Mouse (Mus musculus) mesoderm, embryonic 11.5 days (tissue): ENCODE results near the gene Psen2.

Experiments
- DNase-seq: peaks from one replicate; pipeline ENCODE4 v3.0.0-alpha.2; 2012; ENCODE audit warnings: low read depth, low spot score

Psen2 gene

GRCm38 (mm10) chr1:180263364-180263997 is at the start of gene Psen2:
TSS of gene Psen2 (minus strand) at chr1:180263438.
- DNase-seq: peak; percentile 35

- peak; percentile 72 for DNase-seq
Observed at GRCm38 (mm10) chr1:180312792-180313311, 49.6 kb upstream of the Psen2 start.

- no peak for DNase-seq
Observed at GRCm38 (mm10) chr1:180312286-180312685, 49.0 kb upstream of the Psen2 start.

- no peak for DNase-seq
Observed at GRCm38 (mm10) chr1:180308897-180309296, 45.7 kb upstream of the Psen2 start.

- DNase-seq: no peak
Observed at GRCm38 (mm10) chr1:180307661-180308060, 44.4 kb upstream of the Psen2 start.

- DNase-seq: no peak
Observed at GRCm38 (mm10) chr1:180306889-180307288, 43.7 kb upstream of the Psen2 start.

- no peak for DNase-seq
Observed at GRCm38 (mm10) chr1:180303600-180303999, 40.4 kb upstream of the Psen2 start.

GRCm38 (mm10) chr1:180302253-180303120 is 39.2 kb upstream of the Psen2 start:
- no peak for DNase-seq

- DNase-seq: no peak
Observed at GRCm38 (mm10) chr1:180300997-180301396, 37.8 kb upstream of the Psen2 start.

- no peak for DNase-seq
Observed at GRCm38 (mm10) chr1:180300292-180300691, 37.1 kb upstream of the Psen2 start.

- no peak for DNase-seq
Observed at GRCm38 (mm10) chr1:180299697-180300096, 36.5 kb upstream of the Psen2 start.

- DNase-seq: no peak
Observed at GRCm38 (mm10) chr1:180296088-180296487, 32.9 kb upstream of the Psen2 start.

GRCm38 (mm10) chr1:180290358-180290757 is 27.1 kb upstream of the Psen2 start:
- DNase-seq: no peak

- no peak for DNase-seq
Observed at GRCm38 (mm10) chr1:180289788-180290187, 26.6 kb upstream of the Psen2 start.

GRCm38 (mm10) chr1:180288872-180289468 is 25.7 kb upstream of the Psen2 start:
- no peak for DNase-seq

GRCm38 (mm10) chr1:180288227-180288626 is 25.0 kb upstream of the Psen2 start:
- DNase-seq: no peak

- peak; percentile 49 for DNase-seq
Observed at GRCm38 (mm10) chr1:180286081-180286831, 23.0 kb upstream of the Psen2 start.

- peak; percentile 73 for DNase-seq
Observed at GRCm38 (mm10) chr1:180283813-180284768, 20.9 kb upstream of the Psen2 start.

- peak; percentile 49 for DNase-seq
Observed at GRCm38 (mm10) chr1:180282581-180282980, 19.3 kb upstream of the Psen2 start.

GRCm38 (mm10) chr1:180279648-180280047 is 16.4 kb upstream of the Psen2 start:
- no peak for DNase-seq
